Comparison of ENCODE assay signal across 14 mouse cellular contexts in the genomic region with DNA sequence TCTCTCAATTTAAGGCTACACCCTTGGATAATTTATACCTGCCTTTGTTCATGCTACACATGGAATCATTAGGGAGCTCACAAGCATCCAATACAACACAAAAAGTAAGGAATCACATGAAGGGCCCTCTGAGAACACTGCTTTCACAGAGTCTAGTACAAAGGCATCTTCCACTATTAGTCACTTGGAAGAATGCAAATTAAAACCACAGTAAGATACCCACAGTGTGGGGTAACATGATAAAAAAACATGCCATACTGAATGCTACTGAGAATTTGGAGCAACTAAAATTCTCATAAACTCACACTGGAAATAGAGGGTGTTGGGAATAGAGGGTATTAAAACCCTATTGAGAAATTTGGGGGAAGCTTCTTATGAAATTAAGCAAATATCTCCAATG.
"Had no signal": no experiment of that assay in that cellular context is flagged by ENCODE, and none has a peak within 500 bp of the region (broad histone marks: within the 10 kb centered on the region; RNA-seq: fewer than 3 reads in every experiment).

No protein-coding gene starts in this region.

- H3K27me3 ChIP-seq: neural tube, embryonic 13.5 days; neural tube, embryonic 15.5 days; stomach, embryonic 15.5 days had no signal

- DNase-seq: retina, postnatal 1 day; right cerebral cortex, adult 18-20 months; right cerebral cortex, postnatal 25 days; right cerebral cortex, postnatal 4 days; spleen, adult 18-20 months; thymus, adult 18-20 months; thymus, adult 2 months; thymus, postnatal 14 days; thymus, postnatal 25 days; thymus, postnatal 36 days; thymus, postnatal 4 days had no signal
